Mouse (Mus musculus) intestine, embryonic 16.5 days (tissue): ENCODE measurements around the gene Bhlhe40. TPM values are rescaled to one million over a fixed set of nuclear protein-coding genes. Genes with fewer than 3 reads are reported as not detected.

Experiments used
- ATAC-seq: fragments of 200-750 bp; cut with Nextera tagmentation; 2 replicates; pipeline ENCODE4 v1.8.0; 2017; ENCODE audit warnings: moderate TSS enrichment, moderate library complexity
- H3K27ac ChIP-seq: fragments of 300-500 bp; sonication (generic); 2 replicates; pipeline ENCODE4 v1.5.1; 2014; ENCODE audit warnings: mild to moderate bottlenecking, low read length
- H3K27me3 ChIP-seq: fragments of 300-500 bp; sonication (generic); replicated peaks from 2 replicates; pipeline ENCODE4 v1.6.1; 2014; ENCODE audit warnings: low read length, control low read depth, mixed read lengths; ENCODE audit not compliant: control insufficient read depth, insufficient read depth
- H3K36me3 ChIP-seq: fragments of 300-500 bp; sonication (generic); 2 replicates; pipeline ENCODE4 v1.6.1; 2014; ENCODE audit warnings: low read length, control low read depth; ENCODE audit not compliant: control insufficient read depth, insufficient read depth
- H3K4me1 ChIP-seq: fragments of 300-500 bp; sonication (generic); 2 replicates; pipeline ENCODE4 v1.6.1; 2014; ENCODE audit warnings: low read length, control low read depth, mixed read lengths; ENCODE audit not compliant: control insufficient read depth, insufficient read depth
- H3K4me2 ChIP-seq: fragments of 300-500 bp; sonication (generic); 2 replicates; pipeline ENCODE4 v1.6.1; 2014; ENCODE audit warnings: low read depth, low read length, control low read depth
- H3K4me3 ChIP-seq: fragments of 300-500 bp; sonication (generic); 2 replicates; pipeline ENCODE4 v1.5.1; 2014; ENCODE audit warnings: mild to moderate bottlenecking, low read length
- H3K9ac ChIP-seq: fragments of 300-500 bp; sonication (generic); 2 replicates; pipeline ENCODE4 v1.6.1; 2014; ENCODE audit warnings: low read depth, low read length
- H3K9me3 ChIP-seq: fragments of 300-500 bp; sonication (generic); 2 replicates; pipeline ENCODE4 v1.6.1; 2016; ENCODE audit warnings: low read length, control low read depth; ENCODE audit not compliant: control insufficient read depth
- WGBS: fragments of 180-500 bp; shearing (Covaris S2); extraction: QIAGEN DNeasy Blood & Tissue Kit; methylation state at CpG from one replicate; pipeline ENCODE4 v1.1.7; 2014; 5-methylcytosine and 5-hydroxymethylcytosine counted together
- polyA plus RNA-seq: library from polyadenylated mRNA; unstranded; fragments of >200 nt; fragmentation: Nextera tagmentation; extraction: Ambion mirVana; gene quantifications from 2 replicates; pipeline ENCODE4 v1.2.1, GENCODE M21; 2015

Bhlhe40 gene
- polyA plus RNA-seq, 1 experiment from 2014 or later: 60.7 TPM

DNA sequence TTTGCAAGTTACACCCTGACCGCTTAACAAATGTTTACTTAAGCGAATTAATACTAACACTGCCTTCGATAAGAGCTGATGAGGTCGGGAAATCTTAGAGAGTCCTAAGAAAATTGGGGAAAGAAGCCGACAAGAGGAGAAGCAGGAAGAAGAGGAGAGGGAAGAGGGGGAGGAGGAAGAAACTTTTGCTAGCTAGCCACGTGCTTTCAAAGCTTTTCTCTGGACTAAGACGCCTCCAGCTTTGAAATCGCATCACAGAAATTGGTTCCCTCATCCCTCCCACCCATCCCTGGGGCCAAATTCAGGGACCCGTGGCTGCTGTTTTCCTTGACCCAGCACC is 48.7 kb downstream of the Bhlhe40 start:
- Histone ChIP-seq H3K27me3 (no peaks in the 10 kb centered on the region), H3K4me3 (peak overlapping the region; percentile 42), H3K27ac (no peak overlapping the region), H3K36me3 (no peaks in the 10 kb centered on the region), H3K9me3 (no peaks in the 10 kb centered on the region), H3K9ac (peak overlapping the region; percentile 51), H3K4me1 (peaks cover 9% of the 10 kb centered on the region), H3K4me2 (peak overlapping the region; percentile 84)
- WGBS: 9% methylated on average over 9 of the region's 9 CpGs
- no peak for ATAC-seq

DNA sequence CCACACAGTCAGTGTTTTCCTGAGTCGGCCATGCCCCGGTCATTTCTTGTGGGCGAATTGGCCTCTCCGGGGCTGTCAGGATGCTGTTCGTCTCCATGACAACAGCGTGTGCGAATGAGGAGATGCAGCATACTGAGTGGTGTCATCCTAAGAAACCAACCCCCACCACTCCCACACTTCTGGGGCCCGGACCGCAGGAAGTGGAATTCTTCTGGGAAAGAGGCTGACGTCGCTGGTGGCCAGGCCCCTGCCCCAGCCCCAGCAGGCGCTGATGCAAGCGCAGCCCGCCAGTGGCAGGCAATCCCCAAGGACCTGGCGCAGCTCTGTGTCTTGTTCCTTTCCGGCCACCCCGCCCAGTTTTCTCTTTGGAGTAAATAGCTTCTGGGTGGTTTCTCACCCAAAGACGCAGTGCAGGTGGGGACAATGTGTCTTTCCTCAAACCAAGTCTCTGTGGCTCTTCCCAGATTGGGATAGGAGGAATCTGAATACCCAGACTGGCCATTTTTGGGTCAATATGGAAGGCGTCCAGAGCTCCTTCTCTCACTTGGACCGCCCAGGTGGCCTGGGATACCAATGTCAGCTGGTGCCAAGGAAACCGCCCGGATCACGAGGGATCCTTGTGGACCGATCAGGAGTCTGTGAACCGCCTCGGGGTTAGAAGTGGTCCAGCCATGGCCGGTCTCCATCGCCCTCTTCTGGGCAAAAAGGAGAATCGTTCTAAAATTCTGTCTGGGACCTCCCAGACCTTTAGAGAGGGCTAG is 49.2 kb downstream of the Bhlhe40 start:
- peak overlapping the region; percentile 51 for H3K9ac ChIP-seq

DNA sequence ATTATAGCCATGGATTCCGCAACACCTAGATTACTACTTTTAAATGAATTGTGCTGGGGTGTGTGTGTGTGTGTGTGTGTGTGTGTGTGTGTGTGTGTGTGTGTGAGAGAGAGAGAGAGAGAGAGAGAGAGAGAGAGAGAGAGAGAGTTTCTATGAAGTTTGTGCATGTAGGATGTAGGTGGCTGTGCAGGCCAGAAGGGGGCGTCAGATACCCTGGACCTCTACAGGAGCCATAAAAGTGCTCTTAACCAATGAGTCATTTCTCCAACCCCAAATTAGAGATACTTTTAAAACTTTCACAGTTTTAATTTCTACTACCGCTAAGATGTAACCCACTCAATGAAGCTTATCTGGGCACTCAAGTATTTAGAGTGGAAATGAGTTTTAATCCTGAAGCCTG is 50.2 kb downstream of the Bhlhe40 start:
- Histone ChIP-seq H3K27me3 (no peaks in the 10 kb centered on the region), H3K4me3 (no peak overlapping the region), H3K4me2 (no peak overlapping the region), H3K36me3 (no peaks in the 10 kb centered on the region), H3K9me3 (no peaks in the 10 kb centered on the region), H3K27ac (no peak overlapping the region), H3K9ac (no peak overlapping the region), H3K4me1 (peaks cover 9% of the 10 kb centered on the region)
- 66% methylated on average over 3 of the region's 3 CpGs for WGBS
- ATAC-seq: no peak

More for the DNA sequence above, 49.2 kb downstream of the Bhlhe40 start:
- Histone ChIP-seq H3K4me2 (peak overlapping the region; percentile 84), H3K9me3 (no peaks in the 10 kb centered on the region), H3K4me1 (peaks cover 9% of the 10 kb centered on the region), H3K4me3 (peak overlapping the region; percentile 42), H3K36me3 (no peaks in the 10 kb centered on the region), H3K27ac (peak overlapping the region; percentile 47), H3K27me3 (no peaks in the 10 kb centered on the region)
- ATAC-seq: peak; percentile 92
- 1% methylated on average over 29 of the region's 29 CpGs for WGBS

DNA sequence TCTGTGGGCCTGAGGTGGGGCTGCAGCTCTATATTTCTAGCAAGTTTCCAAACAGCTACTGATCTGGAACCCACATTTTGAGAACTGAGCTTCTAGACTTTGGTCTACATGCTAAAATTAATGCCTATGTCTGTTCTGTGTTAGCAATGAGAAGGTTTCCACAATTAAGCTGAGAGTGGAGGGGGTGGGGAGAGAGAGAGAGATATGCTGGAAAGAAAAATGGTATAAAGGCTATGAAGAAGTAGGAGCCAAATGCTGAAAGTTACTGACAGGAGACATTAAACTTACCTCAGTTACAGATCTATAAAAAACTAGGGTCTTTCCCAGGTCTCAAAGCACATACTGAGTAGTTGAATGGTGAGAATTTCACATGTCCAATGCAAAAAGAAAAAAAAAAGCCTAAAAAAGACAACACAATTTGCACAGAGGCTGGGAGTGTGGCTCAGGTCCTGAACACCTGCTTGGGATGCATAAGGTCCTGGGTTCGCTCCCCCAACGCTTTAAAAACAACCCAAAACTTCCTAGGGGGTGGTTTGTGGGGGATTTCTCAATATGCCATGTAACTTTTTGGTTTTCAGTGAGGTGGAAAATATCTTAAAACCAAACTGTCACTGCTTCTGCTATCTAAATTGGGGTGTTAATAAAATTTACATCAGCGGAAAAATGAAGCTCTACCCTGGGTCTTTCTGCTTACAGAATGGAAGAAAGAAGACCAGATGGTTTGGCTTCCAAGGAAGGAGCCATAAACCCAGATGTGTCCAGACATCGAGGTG is 50.9 kb downstream of the Bhlhe40 start:
- ATAC-seq: no peak
- Histone ChIP-seq H3K4me1 (peaks cover 9% of the 10 kb centered on the region), H3K4me3 (no peak overlapping the region), H3K27me3 (no peaks in the 10 kb centered on the region), H3K36me3 (no peaks in the 10 kb centered on the region), H3K9ac (no peak overlapping the region), H3K9me3 (no peaks in the 10 kb centered on the region), H3K27ac (no peak overlapping the region), H3K4me2 (no peak overlapping the region)
- WGBS: 79% methylated on average over 4 of the region's 4 CpGs

DNA sequence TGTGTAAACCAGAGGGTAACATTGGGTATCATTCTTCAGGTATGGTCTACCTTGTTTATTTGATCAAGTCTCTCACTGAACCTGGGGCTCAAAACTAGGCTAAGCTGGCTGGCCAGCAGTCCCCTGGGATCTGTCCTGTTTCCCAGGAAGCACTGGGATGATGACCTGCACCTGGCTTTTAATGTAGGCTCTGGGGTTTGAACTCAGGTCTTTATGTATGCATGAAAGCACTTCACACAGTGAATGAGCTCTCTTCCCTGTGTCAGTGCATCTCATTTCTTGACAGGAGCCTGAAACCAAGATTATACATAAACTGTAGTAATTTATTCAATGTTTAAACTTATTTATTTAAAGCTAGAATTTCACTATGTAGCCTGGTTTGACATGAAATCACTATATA is 51.7 kb downstream of the Bhlhe40 start:
- Histone ChIP-seq H3K4me3 (no peak overlapping the region), H3K4me2 (no peak overlapping the region), H3K27ac (no peak overlapping the region), H3K4me1 (peaks cover 9% of the 10 kb centered on the region), H3K36me3 (no peaks in the 10 kb centered on the region), H3K9me3 (no peaks in the 10 kb centered on the region), H3K9ac (no peak overlapping the region), H3K27me3 (no peaks in the 10 kb centered on the region)
- ATAC-seq: no peak

DNA sequence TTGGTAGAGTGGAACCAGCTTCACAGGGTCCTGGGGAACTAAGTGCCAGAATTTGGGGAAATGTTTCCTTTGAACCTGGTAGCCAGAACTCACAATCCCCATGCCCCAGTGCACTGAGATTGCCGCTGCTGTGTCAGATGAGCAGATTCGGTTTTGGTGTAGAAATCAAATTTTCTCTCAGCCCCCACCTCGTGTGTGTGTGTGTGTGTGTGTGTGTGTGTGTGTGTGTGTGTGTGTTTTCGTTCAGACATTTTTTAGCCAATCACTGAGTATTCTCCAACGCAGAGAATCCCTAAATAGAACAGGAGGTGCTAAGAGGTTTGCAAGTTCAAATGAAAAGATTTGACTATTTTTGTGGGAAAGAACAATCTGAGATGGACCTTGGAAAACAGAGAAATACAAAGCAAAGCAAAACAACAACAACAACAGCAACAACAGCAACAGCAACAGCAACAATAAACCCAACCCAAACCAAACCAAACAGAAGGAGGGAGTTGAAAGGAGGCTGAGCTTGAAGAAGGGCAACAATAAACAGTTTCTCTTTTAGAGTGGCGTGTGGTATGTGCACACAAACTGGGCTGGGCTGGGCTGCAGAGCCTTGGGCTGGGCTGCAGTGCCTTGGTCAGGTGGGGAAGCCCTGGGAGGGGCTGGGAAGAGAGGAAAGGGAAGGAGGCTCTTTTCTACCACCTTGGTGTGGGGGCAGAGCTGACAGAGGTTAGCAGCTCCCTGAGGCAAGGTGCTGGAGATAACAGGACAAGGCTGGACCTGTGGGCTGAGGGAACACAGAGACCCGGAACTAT is 52.9 kb downstream of the Bhlhe40 start:
- no peak overlapping the region for H3K4me2 ChIP-seq

More for the DNA sequence above, 52.9 kb downstream of the Bhlhe40 start:
- Histone ChIP-seq H3K4me3 (no peak overlapping the region), H3K36me3 (no peaks in the 10 kb centered on the region), H3K27ac (no peak overlapping the region), H3K27me3 (no peaks in the 10 kb centered on the region), H3K4me1 (peaks cover 9% of the 10 kb centered on the region), H3K9me3 (no peaks in the 10 kb centered on the region), H3K9ac (no peak overlapping the region)
- ATAC-seq: peak; percentile 34; the same call in 1 of the 2 replicates
- 59% methylated on average over 7 of the region's 7 CpGs for WGBS

Other genes with a start within 250 kb of the Bhlhe40 start
- gene Arl8b, start 122.5 kb downstream of the Bhlhe40 start, polyA plus RNA-seq: 105 and 110 TPM in 2 replicates
- gene Edem1, start 168.0 kb downstream of the Bhlhe40 start, polyA plus RNA-seq: 28.9 and 42.9 TPM in 2 replicates